Mouse (Mus musculus) liver (tissue): Measurements from ENCODE around the gene Scn8a.

Experiments used
- DNase-seq: peaks from one replicate; pipeline ENCODE4 v3.0.0-alpha.2; 2020; ENCODE audit warnings: mixed read lengths

Scn8a gene

DNA sequence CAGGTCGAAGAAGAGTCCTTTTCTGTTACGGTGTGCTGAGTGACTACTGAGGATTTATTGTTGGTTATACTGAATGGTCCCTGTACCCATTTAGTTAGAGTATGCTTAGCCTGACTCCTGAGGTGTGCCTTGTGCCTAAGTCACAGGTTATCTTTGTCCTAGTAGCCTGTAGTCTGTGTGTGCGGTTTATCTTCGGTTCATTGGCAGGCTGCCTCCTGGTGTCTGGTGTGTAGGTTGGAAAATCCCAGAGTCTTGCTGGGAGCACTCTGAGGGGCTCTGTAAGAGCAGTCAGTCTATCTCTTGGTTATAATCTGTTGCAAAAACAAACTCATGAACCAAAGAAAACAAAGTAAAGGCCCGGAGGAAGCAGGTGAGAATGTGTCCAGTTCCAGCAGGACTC, 11.7 kb downstream of the Scn8a start:
- DNase-seq = no peak

DNA sequence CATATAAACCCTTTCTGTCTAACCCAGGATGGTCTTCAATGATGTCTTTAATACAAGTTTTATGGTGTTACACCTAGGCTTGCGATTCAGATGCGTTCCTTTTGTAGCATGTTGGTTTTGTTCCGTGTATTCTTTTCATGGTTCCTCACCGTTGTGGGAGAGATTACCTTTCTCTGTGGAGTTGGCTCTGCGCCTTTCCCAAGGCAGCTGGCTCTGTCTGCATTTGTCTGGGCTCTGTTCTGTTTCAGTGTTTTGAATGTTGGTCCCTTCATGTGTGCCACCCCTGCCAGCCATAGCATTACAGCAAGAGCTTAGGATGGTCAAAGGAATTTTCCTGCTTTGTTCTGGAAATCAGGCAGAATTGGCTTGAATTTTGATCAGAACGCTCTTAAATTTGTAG, 14.8 kb downstream of the Scn8a start:
- DNase-seq = no peak

DNA sequence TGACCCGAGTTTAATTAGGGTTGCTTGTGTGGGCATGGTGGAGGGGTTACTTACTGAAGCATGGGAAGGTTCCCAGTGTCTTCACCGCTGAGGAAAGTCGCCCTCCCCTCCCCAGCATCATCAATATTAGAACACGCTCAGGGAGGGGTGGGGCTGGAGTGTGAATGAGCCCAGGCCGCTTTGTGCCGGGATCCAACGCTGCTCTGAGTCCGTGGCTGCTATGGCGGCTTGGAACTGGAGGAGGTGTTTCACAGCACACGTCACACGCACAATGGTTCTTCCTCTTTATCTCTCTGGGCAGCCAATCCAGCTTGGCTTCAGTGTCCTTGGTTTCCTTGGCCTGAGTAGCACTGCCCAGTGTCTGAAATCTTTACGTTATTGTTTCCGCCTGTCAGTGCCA, 22.3 kb downstream of the Scn8a start:
- no peak for DNase-seq

DNA sequence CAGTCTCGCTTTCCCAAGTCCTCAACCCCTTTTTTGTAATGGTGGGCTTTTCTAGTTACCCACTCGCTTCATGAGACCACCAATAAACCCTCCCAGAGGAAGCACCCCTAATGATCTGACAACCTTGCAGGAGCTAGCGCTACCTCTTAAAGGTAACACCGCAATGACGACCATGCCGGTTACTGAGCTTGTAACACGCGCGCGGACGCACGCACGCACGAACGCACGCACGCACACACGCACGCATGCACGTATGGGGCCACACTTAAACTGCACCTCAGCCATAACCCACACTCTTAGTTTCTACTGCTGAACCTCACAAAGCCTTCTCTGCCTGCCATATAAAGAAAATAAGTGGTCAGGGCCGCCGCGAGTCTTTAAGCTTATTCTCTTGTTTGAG, 26.8 kb downstream of the Scn8a start:
- DNase-seq = no peak

DNA sequence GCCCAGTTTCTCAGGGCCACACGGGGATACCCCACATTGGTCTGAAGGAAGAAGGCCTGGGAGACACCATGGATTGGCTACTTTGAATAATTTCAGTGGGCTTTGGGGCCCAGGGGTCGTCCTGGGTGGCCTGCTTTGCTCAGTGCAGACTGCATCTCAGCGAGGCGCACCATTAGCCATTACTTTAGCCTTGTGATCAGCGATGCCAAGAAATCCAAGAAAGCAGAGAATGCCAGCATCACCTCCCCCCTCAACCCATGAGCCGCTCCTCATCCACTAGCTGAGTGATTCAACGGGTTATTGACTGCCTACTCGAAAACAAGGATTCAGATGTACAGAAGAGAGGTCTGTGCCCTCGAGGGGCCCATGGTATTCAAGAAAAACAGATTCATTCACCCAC, 34.2 kb downstream of the Scn8a start:
- DNase-seq = no peak

DNA sequence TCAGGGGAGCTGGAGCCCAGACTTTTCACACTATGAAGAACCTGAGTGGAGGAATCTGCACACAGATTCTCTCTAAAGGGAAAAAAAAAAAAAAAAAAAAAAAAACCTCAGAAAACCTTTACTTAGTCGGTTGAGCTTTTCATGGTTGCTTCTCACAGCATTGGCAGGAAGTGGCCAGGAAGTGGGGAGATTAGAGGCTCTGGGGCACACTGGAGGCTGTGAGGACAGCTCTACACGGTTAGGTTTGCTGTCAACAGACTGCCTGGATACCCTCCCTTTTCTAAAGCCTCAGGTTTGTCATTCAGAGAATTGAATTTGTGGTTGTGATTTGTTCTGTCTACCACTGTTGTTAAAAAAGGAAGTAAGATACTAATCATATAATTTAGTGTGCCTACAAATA, 35.3 kb downstream of the Scn8a start:
- no peak for DNase-seq

DNA sequence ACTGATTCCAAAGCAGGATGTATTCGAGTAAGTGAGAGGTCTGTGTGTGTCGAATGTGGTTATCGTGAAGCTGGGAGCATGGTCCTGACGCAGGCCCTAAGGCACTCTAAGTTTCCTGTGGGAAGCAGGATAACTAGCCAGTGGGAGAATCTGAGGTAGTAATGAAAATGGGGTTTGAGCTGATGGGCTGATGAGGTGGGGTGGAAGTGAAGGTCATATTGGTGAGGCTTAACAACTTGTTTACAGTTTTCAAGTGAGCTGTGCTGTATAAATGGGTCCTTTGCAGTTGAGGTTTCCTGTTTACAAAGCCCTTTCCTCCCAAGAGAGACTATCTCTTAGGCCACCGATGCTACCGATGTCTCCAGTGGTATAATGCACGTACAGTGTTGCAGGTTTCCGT, 36.1 kb downstream of the Scn8a start:
- no peak for DNase-seq

DNA sequence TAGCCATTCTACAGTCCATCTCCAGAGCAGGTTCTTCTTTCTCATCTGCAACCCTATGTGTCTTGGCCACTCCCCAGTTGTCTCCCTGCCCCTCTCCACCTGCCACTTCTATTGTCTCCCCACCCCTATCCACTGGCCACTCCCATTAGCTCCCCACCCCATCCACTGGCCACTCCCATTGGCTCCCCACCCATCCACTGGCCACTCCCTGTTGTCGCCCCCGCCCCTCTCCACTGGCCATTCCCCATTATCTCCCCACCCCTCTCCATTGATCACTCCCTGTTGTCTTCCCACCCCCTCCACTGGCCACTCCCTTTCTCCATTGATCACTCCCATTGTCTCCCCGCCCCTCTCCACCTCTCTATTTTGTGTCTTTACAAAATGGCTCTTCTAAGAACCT, 39.2 kb downstream of the Scn8a start:
- DNase-seq = no peak

DNA sequence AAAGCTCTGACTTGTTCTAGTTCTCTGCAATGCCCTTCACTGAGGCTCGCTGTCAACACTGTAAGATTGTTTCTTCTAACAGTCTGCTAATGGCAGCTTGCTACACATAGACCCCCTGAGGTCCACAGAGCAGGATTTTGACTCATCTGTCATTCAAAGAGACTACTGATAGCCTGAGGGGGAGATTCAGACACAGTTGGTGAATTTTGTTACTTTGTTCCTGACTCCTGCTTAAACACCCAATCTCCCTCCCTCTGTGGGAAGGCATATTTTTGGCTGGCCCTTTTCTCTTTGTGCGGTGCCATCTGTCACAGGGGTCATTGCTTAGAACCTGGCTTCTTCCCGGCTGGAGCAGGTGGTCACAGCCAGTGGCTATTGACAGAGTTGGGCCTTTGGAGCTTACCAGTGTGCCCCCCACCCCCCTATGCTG, 40.1 kb downstream of the Scn8a start:
- DNase-seq = no peak

DNA sequence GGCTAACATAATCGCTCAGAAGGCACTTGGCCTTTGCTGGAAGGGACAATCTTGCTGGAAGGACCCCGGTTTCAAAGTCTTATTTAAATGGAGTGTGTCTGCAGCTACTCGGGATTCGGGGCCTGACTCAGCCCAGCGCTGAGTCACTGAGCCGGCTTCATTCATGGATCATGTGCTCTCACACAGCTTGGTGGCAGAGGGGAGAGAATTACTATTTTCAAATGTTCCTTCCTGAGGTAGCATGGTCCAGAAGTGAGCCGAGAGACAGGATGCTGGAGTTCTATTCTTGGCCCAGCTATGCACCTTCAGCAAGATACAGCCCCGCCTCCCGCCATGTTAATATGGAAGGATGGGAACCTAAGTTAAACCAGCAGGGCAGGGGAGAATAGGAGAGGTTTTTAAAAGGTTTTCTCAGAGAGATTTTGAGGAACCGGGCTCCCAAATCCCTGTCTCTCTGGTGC, 40.8 kb downstream of the Scn8a start:
- no peak for DNase-seq

DNA sequence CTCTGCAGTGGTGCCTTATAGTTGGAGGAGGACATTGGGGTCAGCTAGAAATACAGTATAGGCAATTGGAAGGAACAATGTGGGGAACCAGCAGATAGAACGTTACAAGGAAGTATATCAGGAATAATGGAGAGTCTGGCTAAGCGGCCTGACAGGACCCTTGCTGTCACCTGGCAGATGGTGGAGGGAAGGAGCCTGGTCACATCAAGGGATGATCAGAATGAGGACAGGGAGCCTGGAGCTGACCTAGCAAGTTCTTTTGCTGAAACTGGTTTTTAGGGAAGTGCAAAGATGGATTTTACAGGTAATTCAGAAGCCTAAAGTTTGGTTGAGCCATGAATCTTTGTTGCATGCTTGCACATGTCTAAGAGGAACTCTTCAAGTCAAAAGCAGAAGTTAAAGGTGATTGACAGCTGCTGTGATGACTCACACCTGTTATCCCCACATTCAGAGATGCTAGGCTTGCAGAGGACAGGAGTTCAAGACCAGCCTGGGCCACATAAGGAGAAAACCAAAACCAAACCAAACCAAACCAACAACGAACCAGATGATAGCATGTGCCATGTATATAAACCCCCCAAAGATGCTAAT, 43.1 kb downstream of the Scn8a start:
- no peak for DNase-seq

DNA sequence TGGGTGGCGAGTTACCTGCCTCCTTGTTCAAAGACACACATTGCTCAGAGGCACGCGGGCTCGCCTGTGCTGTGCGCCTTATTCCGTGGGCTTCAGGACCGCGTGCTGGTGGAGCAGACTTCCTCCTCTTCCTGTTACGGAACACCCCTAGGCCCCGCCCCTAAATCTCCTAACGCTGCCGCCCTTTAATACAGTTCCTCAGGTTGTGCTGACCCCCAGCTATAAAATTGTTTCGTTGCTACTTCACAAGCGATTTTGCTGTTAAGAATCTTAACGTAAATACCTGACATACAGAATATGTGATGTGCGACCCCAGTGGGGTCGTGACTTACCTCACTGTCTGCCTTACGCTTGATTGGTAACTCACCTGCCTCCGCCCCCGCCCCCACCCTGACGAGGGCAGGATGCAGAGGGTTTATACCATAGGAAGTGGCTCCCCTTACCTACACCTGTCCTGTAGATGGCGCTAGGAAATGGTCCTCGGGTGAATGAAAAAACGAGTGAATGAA, 45.1 kb downstream of the Scn8a start:
- peak; percentile 38 for DNase-seq

DNA sequence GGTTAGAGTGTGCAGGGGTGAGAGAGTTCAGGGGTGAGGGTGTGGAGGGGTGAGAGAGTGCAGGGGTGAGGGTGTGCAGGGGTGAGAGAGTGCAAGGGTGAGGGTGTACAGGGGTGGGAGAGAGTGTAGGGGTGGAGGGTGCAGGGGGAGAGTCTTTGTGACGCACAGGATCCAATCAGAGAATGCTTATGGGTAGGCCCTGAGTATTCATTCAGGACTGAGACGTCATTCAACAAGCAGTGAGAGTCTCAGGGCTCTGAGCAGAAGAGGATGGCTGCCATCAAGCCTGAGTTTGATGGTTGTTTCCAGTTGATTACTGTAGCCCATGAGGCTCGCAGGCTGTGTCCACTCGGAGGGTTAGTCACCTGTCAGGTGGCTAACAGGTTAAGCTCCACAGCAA, 48.4 kb downstream of the Scn8a start:
- DNase-seq = no peak

DNA sequence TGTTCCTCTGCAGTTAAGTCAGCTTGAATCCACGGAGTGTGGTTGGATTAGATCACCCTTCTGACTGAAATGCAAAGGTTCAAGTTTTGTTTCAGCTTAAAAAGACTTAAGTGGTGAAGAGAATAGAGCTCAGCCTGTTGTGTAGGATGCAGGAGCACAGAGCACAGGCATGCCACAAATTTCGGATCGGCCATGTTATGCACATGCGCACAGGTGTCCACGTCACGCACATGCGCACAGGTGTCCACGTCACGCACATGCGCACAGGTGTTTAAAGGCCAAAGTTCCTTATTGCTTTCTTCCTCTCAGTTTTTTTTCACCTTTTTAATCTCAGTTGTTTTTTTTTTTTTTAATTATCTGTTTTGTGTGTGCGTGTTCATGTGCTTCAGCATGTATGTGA, 52.6 kb downstream of the Scn8a start:
- DNase-seq = no peak

DNA sequence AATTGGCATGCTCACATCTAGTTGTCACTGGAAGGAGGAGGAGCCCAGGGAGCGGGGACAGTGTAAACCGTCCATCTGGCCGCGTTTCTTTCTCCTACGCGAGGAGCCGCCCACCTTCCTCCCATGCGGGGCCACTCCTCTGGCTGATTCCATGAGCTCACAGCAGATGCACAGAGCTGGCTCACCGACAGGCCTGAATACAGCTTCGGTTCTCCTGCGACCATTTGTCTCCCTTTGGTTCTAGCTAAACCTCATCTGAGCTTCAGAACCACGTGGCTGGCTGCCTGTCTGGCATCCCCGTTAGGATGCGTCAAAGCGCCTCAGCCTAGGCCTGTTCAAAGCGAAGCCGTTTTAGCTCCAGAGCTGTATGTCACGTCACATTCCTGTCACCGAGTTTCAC, 53.8 kb downstream of the Scn8a start:
- DNase-seq = peak; percentile 17

DNA sequence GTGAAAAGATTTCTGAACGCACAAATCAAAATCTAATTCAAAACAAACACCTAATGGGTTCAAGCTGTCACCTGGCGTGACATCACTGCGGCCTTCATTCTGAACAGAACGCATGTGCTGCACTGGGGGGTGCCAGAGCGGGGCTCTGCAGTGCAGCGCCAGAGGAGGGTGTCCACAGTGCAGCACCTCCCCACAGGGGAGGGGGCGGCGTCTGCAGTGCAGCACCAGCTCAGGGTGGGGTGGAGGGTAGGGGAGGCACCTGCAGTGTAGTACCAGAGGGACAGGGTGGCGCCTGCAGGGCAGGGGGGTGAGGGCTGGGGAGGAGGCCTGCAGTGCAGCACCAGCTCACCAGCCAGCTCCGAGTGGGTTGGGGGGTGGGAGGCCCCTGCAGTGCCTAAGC, 55.3 kb downstream of the Scn8a start:
- no peak for DNase-seq

DNA sequence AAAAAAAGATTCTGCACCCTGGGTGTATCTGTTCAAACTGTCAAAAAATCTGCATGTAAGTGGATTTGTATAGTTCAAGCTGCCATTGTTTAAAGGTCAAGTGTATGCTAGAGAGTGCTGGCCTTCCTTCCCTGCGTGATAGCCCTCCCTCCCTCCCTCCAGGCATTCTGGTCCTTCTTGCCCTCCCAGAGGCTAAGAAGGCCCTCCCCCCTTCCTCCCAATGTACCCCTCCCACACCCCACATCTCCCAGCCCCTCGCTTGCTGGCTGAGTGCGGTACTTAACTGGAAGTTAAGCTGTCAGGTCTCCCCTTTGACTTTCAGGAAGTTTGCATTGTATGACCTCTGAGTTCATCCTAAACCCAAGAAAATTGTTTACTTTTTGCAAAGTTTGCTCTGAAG, 60.8 kb downstream of the Scn8a start:
- no peak for DNase-seq

DNA sequence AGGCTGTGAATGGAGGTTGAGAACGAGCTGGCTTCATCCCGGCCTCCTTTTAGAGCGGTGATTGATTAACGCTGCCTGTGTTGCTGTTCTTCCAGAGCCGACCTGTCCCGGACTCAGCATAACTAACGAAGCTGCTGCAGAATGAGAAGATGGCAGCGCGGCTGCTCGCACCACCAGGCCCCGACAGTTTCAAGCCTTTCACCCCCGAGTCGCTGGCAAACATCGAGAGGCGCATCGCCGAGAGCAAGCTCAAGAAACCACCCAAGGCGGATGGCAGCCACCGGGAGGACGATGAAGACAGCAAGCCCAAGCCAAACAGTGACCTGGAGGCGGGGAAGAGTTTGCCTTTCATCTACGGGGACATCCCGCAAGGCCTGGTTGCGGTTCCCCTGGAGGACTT, 66.5 kb downstream of the Scn8a start:
- no peak for DNase-seq

DNA sequence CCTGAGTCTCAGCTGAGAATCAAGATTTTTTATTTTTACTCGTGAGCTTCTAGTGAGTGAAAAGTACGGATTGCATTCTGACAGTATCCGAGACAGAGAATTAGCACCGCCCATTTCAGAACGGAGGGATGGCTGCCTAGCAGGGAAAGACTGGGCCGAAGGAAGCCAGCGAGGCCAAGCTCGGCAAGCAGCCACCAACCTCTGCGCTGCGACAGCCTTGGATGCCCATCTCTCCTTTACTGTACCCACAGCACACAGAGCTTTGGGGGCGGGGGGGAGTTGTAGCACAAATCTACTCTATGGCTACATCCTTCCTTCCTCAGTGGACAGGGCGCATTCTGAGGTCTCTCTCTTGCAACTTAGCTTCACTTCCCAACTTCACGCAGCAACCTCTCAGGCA, 78.7 kb downstream of the Scn8a start:
- no peak for DNase-seq

DNA sequence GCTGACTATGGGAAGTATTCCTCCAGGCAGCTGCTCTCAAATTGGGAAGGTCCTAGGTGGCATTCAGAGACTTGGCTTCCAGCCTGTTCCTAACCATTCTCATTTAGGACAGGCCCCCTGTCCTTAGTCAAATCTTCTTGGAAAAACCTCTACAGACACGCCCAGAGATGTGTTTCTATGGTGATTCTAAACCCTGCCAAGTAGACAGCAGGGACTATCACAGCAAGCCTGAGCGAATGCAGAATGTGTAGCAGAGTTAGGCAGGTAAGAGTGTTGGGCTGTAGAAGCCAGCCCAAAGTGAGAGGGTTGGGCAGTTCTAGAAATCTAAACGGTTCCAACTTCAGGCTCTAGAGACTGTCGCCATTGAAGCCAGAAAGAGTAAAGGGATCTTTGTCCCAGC, 79.5 kb downstream of the Scn8a start:
- no peak for DNase-seq

DNA sequence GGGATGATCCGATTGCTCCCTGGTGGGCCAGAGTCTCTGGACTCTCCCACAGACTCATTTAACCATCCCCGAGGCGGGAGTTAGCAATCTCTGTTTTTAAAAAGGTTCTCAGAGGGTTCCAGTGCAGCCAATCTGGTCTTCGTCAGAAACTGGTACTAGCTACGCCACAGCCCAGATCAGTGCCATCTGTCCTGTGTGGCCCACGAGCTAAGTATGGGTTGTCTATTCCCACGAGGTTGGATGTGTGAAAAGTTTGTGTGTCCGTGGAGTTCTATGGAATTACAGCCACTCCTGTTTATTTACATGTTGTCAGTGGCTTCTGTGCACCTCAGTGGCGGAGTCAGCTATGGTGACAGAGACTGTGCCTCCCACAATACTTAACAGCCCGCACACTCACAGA, 81.8 kb downstream of the Scn8a start:
- no peak for DNase-seq

DNA sequence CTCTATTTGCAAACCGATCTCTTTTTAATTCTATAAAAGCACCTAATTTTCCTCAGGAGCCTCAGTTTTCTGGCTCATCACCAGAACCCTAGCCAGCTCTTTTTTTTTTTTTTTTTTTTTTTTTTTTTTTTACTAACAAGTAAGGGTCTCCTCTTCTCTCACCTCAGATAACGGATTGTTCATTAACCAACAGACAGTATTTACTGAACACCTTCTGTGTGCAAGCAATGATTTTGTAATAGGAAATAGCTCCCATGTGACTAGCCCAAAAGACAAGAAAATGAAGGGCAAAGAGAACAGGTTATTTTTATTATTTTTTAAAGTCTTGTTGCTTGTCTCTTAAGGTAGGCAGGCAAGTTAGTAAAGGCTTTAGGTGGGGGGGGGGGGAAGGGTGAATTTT, 82.6 kb downstream of the Scn8a start:
- DNase-seq = no peak

DNA sequence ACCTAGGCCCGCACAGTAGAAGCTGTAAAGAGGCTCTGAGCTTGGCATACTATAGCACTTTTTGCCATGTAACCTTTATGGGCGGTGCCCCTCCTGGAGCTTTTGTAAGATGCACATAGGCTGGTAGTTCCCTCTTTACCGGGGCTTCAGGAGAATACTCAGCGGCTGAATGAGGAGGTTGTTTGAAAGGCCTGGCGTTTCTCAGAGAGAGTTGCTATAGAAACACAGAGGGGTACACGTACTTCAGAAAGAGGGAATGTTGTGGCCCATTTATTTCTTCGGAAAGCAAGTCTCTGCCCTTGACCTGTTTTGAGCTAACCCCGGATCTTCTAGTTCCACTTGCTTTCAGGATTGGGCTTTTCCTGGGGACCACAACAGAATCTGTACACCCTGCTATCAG, 83.2 kb downstream of the Scn8a start:
- no peak for DNase-seq

DNA sequence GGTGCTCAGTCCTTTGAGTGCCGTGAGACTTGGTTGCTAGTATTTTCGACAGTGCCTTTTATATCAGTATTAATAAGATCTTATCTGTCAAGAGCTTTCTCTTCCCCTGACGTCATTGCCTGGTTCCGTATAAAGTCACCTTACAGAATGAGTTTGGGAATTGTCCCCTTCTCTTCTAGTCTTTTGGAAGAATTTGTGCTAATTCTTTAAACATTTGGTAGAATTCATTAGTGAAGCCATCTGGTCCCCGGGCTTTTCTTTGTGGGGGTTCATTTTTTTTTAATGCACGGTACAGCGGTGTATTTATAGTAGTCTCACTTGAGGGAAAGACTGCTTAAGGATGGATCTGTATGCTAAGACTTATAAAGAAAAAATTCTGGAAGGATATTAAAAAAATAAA, 84.3 kb downstream of the Scn8a start:
- DNase-seq = no peak

DNA sequence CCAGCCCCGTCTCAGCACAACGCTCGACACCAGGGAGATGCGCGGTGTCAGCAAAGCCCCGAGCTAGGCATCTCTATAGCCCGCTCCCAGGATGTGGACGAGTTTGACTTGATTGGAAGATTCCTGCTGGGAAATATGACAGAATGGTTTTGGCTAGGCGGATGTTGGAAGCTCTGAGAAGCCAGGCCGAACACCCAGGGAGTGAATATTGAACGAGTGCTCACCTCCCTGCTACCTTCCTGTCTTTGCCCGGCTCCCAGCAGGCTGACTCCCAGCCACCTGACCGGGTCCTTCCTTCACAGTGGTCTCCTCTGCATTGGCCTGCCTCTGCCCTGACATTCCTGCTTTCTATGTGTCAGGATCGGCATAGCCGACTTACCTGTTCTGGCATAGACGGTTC, 85.1 kb downstream of the Scn8a start:
- DNase-seq = no peak

DNA sequence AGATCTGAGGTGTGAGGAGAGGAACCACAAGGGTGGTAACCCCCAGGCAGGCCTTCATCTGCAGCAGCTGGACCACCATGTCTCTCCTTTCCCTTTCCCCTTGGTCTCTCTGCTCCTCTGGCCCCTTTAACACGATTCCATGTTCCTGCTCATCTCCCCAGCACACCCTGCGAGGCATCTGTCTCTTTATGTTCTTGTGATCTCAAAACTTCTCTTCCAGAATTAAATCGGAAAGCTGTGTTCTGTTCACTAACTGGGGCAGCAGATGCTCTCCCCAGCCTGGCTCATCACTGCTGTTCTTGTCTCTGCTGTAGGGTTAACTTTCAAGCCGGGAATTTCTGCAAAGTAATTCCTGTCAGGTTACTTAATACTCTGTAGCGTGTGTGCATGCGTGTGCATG, 91.3 kb downstream of the Scn8a start:
- no peak for DNase-seq
